Mouse (Mus musculus) ES-Bruce4 (cell line): ENCODE measurements at regions not wholly inside any gene's neighbourhood (a gene's known extent, or its start where the extent isn't known, plus 50 kb on each side); places are given as distances from the start of the nearest gene placed in this dataset.

Source experiments
- CTCF ChIP-seq: IDR thresholded peaks from one replicate; pipeline ENCODE4 v1.8.1; 2011; ENCODE audit warnings: low read depth, low read length
- EP300 ChIP-seq: IDR thresholded peaks from 2 replicates; pipeline ENCODE4 v1.6.1; 2011; ENCODE audit warnings: low read depth, low read length; ENCODE audit not compliant: insufficient read depth

- TF ChIP-seq EP300 (no peak), CTCF (no peak)
Observed at GRCm38 (mm10) chr11:111333021-111333420, 267.1 kb downstream of the Kcnj2 start.
